Mouse (Mus musculus): ENCODE data around the gene Efs. TPM values are rescaled to one million over a fixed set of nuclear protein-coding genes. Genes with fewer than 3 reads are reported as not detected.
A peak's percentile ranks its signal among the peaks of the same experiment; 100 is the strongest.

Gene Efs
- polyA plus RNA-seq, 1 experiment = not detected

GRCm38 (mm10) chr14:54877048-54877715, 48.7 kb downstream of the Efs start, which contains the start of gene Ppp1r3e:
Gene Ppp1r3e, minus strand, starts transcription at chr14:54877550.
- Histone ChIP-seq H3K9me3 (peaks cover 6% of the 10 kb centered on the region), H3K4me1 (peaks cover 37% of the 10 kb centered on the region), H3K36me3 (replicated peaks; ENCODE audit: low read length) (peaks cover 3% of the 10 kb centered on the region), H3K4me3 (replicated peaks) (peak within 1 kb of the TSS; percentile 95), H3K27me3 (replicated peaks) (peaks cover 5% of the 10 kb centered on the region)
- no peak for TF ChIP-seq FLI1 (IDR thresholded peaks at IDR 0.05; ENCODE audit: low read length)

DNA sequence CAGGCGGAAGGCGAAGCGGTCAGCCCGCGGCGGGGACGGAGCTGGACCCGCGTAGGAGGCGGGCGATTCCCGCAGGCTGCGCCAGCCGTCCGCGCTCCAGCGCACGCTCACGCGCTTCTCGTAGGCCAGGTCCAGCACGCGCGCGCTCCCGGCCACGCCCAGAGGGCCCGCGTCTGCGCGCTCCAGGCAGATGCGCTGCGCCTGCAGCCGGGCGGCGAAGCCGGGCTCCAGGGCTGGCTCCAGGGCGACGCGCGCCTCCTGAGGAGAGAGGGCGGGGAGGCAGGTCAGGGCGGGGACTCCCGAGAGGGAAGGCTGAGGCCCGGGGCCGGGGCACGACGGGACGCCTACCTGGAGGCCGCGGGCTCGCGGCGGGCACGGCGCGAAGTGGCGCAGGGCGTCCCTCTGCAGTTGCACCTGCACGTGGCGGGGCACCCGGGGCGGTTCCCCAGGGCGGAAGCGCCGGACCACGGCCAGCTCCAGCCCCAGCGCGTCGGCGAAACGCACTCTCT, 49.3 kb downstream of the Efs start:
- peaks cover 5% of the 10 kb centered on the region for H3K27me3 ChIP-seq (replicated peaks)
- peaks cover 6% of the 10 kb centered on the region for H3K9me3 ChIP-seq
- TF ChIP-seq FLI1 (IDR thresholded peaks at IDR 0.05; ENCODE audit: low read length) (no peak), GATA1 (IDR thresholded peaks at IDR 0.05; ENCODE audit: borderline replicate concordance, low read length) (no peak)
- peaks cover 3% of the 10 kb centered on the region for H3K36me3 ChIP-seq (replicated peaks; ENCODE audit: low read length)
- H3K4me3 ChIP-seq (replicated peaks) = peak overlapping the region; percentile 95
- peaks cover 37% of the 10 kb centered on the region for H3K4me1 ChIP-seq

DNA sequence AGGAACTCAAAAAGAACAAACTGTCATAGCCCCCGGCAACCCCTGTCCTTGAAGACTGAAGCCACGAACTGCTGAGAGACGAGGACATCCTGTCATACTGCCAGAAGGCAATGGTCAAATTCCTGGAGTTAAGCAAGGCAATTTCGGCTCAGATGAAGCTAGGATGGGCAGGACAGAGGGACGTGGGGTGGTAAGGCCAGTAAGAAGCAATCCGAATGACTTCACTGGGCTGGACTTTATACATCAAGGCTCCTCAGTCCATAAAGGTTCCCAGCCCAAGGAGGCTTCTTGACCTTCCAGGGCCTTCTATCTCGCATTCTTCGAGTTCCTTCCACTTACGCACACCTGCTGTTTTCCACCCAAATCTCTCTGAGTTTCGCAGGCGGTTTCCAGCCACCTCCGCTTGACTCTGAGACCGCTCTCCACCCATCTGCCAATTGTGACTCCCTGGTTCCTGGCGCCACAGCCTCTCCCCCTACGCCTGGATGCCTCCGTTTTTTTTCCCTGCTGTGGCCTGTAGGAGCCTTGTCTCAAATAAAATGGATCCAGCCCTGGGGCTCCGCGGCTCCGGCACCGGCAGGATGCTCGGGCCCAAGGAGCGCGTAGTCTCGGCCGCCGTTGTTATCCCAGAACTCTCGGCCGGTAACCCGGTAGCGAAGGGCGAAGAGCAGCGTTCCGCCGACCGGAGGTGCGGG, 49.9 kb downstream of the Efs start:
- TF ChIP-seq FLI1 (IDR thresholded peaks at IDR 0.05; ENCODE audit: low read length) (no peak), GATA1 (IDR thresholded peaks at IDR 0.05; ENCODE audit: borderline replicate concordance, low read length) (no peak)
- Histone ChIP-seq H3K9me3 (peaks cover 2% of the 10 kb centered on the region), H3K4me3 (replicated peaks) (peak overlapping the region; percentile 95), H3K36me3 (replicated peaks; ENCODE audit: low read length) (peaks cover 3% of the 10 kb centered on the region), H3K4me1 (peaks cover 37% of the 10 kb centered on the region), H3K27me3 (replicated peaks) (peaks cover 5% of the 10 kb centered on the region)

- Histone ChIP-seq H3K4me3 (replicated peaks) (no peak overlapping the region), H3K27me3 (replicated peaks) (peaks cover 5% of the 10 kb centered on the region), H3K9me3 (no peaks in the 10 kb centered on the region), H3K4me1 (peaks cover 37% of the 10 kb centered on the region), H3K36me3 (replicated peaks; ENCODE audit: low read length) (peaks cover 3% of the 10 kb centered on the region)
- TF ChIP-seq GATA1 (IDR thresholded peaks at IDR 0.05; ENCODE audit: borderline replicate concordance, low read length) (no peak), FLI1 (IDR thresholded peaks at IDR 0.05; ENCODE audit: low read length) (no peak)
These were observed 51.8 kb downstream of the Efs start for GRCm38 (mm10) chr14:54874165-54874564.

DNA sequence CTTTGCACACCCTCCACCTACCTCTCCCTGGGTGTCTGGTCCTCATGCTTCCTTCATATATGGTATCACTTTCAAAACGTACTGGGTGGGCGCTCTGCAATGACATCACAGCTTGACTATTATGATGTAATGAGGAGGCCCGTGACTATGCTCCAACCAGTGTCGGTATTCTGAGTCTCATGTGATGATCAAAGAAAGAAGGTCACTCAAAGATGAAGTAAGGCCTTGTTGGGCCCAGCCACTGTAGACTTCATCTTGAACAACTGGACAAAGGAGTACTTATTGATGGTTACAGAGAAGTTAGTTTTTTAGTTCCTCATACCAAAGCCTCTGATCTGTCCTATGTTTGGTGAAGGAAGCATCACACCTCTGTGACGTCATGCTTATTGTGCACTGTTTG, 55.1 kb downstream of the Efs start, which contains the start of gene Homez:
TSS of gene Homez (minus strand) at position 101 of the 400 bp plus-strand sequence.
- H3K27me3 ChIP-seq (replicated peaks) = no peaks in the 10 kb centered on the region
- H3K4me1 ChIP-seq = peaks cover 30% of the 10 kb centered on the region
- TF ChIP-seq FLI1 (IDR thresholded peaks at IDR 0.05; ENCODE audit: low read length) (no peak), GATA1 (IDR thresholded peaks at IDR 0.05; ENCODE audit: borderline replicate concordance, low read length) (no peak)
- H3K9me3 ChIP-seq = no peaks in the 10 kb centered on the region
- no peak within 1 kb of the TSS for H3K4me3 ChIP-seq (replicated peaks)
- peaks cover 3% of the 10 kb centered on the region for H3K36me3 ChIP-seq (replicated peaks; ENCODE audit: low read length)

GRCm38 (mm10) chr14:54868026-54868425, 57.9 kb downstream of the Efs start:
- H3K9me3 ChIP-seq = no peaks in the 10 kb centered on the region
- H3K27me3 ChIP-seq (replicated peaks) = no peaks in the 10 kb centered on the region
- H3K36me3 ChIP-seq (replicated peaks; ENCODE audit: low read length) = no peaks in the 10 kb centered on the region
- H3K4me3 ChIP-seq (replicated peaks) = no peak overlapping the region
- H3K4me1 ChIP-seq = peaks cover 19% of the 10 kb centered on the region
- no peak for TF ChIP-seq FLI1 (IDR thresholded peaks at IDR 0.05; ENCODE audit: low read length)
- TF ChIP-seq GATA1 (IDR thresholded peaks at IDR 0.05; ENCODE audit: borderline replicate concordance, low read length) = no peak

GRCm38 (mm10) chr14:54866936-54867335, 59.0 kb downstream of the Efs start:
- TF ChIP-seq GATA1 (IDR thresholded peaks at IDR 0.05; ENCODE audit: borderline replicate concordance, low read length) (no peak), FLI1 (IDR thresholded peaks at IDR 0.05; ENCODE audit: low read length) (no peak)
- no peak overlapping the region for H3K4me3 ChIP-seq (replicated peaks)
- H3K36me3 ChIP-seq (replicated peaks; ENCODE audit: low read length) = no peaks in the 10 kb centered on the region
- peaks cover 14% of the 10 kb centered on the region for H3K4me1 ChIP-seq
- no peaks in the 10 kb centered on the region for H3K27me3 ChIP-seq (replicated peaks)
- no peaks in the 10 kb centered on the region for H3K9me3 ChIP-seq

Other genes with a start within 250 kb of the Efs start
- 28.9 and 131 TPM in 2 replicates for gene 1700123O20Rik, start 239.9 kb downstream of the Efs start, polyA plus RNA-seq (2012; ENCODE audit: insufficient read depth, low replicate concordance)
- 85.2 and 218 TPM in 2 replicates for gene Acin1, start 239.2 kb downstream of the Efs start, polyA plus RNA-seq (2012; ENCODE audit: insufficient read depth, low replicate concordance)
- not detected in 2 replicates for gene Gm29776, start 227.3 kb downstream of the Efs start, polyA plus RNA-seq (2012; ENCODE audit: insufficient read depth, low replicate concordance)
- 17.3 TPM in 1 of 2 replicates, not detected in the other for gene Cebpe, start 214.0 kb downstream of the Efs start, polyA plus RNA-seq (2012; ENCODE audit: insufficient read depth, low replicate concordance)
- 4.4 and 13.9 TPM in 2 replicates for gene Slc7a8, start 144.2 kb downstream of the Efs start, polyA plus RNA-seq (2012; ENCODE audit: insufficient read depth, low replicate concordance)
- gene Rnf212b, start 112.0 kb downstream of the Efs start, polyA plus RNA-seq (2012; ENCODE audit: insufficient read depth, low replicate concordance) = not detected in 2 replicates
- gene Homez, start 55.2 kb downstream of the Efs start, polyA plus RNA-seq (2012; ENCODE audit: insufficient read depth, low replicate concordance) = 1.6 and 2.1 TPM in 2 replicates
- 1.7 and 2.8 TPM in 2 replicates for gene Ppp1r3e, start 48.6 kb downstream of the Efs start, polyA plus RNA-seq (2012; ENCODE audit: insufficient read depth, low replicate concordance)
- gene Bcl2l2, start 42.7 kb downstream of the Efs start, polyA plus RNA-seq (2012; ENCODE audit: insufficient read depth, low replicate concordance) = 15.0 and 39.5 TPM in 2 replicates
- 1.6 TPM in 1 of 2 replicates, not detected in the other for gene Gm20521, start 42.7 kb downstream of the Efs start, polyA plus RNA-seq (2012; ENCODE audit: insufficient read depth, low replicate concordance)
- gene Pabpn1, start 33.6 kb downstream of the Efs start, polyA plus RNA-seq (2012; ENCODE audit: insufficient read depth, low replicate concordance) = 94.8 and 258 TPM in 2 replicates
- 0.93 and 1.1 TPM in 2 replicates for gene Slc22a17, start 13.0 kb downstream of the Efs start, polyA plus RNA-seq (2012; ENCODE audit: insufficient read depth, low replicate concordance)
- gene Il25, start 6.6 kb upstream of the Efs start, polyA plus RNA-seq (2012; ENCODE audit: insufficient read depth, low replicate concordance) = not detected in 2 replicates
- gene Cmtm5, start 10.1 kb upstream of the Efs start, polyA plus RNA-seq (2012; ENCODE audit: insufficient read depth, low replicate concordance) = not detected in 2 replicates
- not detected in 2 replicates for gene Myh6, start 40.8 kb upstream of the Efs start, polyA plus RNA-seq (2012; ENCODE audit: insufficient read depth, low replicate concordance)
- not detected in 2 replicates for gene Gm17428, start 50.8 kb upstream of the Efs start, polyA plus RNA-seq (2012; ENCODE audit: insufficient read depth, low replicate concordance)
- not detected in 2 replicates for gene Myh7, start 68.5 kb upstream of the Efs start, polyA plus RNA-seq (2012; ENCODE audit: insufficient read depth, low replicate concordance)
- gene Ngdn, start 89.3 kb upstream of the Efs start, polyA plus RNA-seq (2012; ENCODE audit: insufficient read depth, low replicate concordance) = 6.0 and 37.4 TPM in 2 replicates
- 10.0 and 16.4 TPM in 2 replicates for gene Zfhx2, start 166.2 kb upstream of the Efs start, polyA plus RNA-seq (2012; ENCODE audit: insufficient read depth, low replicate concordance)
- gene Thtpa, start 168.7 kb upstream of the Efs start, polyA plus RNA-seq (2012; ENCODE audit: insufficient read depth, low replicate concordance) = 2.4 and 2.9 TPM in 2 replicates
- gene Ap1g2, start 180.5 kb upstream of the Efs start, polyA plus RNA-seq (2012; ENCODE audit: insufficient read depth, low replicate concordance) = 8.5 and 13.4 TPM in 2 replicates
- gene Jph4, start 190.8 kb upstream of the Efs start, polyA plus RNA-seq (2012; ENCODE audit: insufficient read depth, low replicate concordance) = 0.21 and 1.4 TPM in 2 replicates